In genomic region chr3:96764528-96764927, GRCm38 (mm10) we compare ENCODE assay signal across 14 mouse cellular contexts. TPM values are rescaled to one million over a fixed set of nuclear protein-coding genes. Genes with fewer than 3 reads are reported as not detected.
DNase-seq lines count a peak whose midpoint lies in the region; ATAC-seq and TF ChIP-seq lines count a peak whose summit lies in the region.
"Had no signal": no experiment of that assay in that cellular context is flagged by ENCODE, and none has a peak within 500 bp of the region (broad histone marks: within the 10 kb centered on the region; RNA-seq: fewer than 3 reads in every experiment).

No protein-coding gene starts in this region.

- TF ChIP-seq EP300 in heart, postnatal 0 days (IDR thresholded peaks at IDR 0.05; ENCODE audit: low read depth) = no peak
- TF ChIP-seq EP300 in liver, embryonic 14.5 days (IDR thresholded peaks at IDR 0.05; ENCODE audit: low read depth) = no peak

- WGBS in heart, postnatal 0 days = 64% methylated on average over 1 of the region's 1 CpGs
- 56% methylated on average over 1 of the region's 1 CpGs for WGBS in liver, embryonic 14.5 days (ENCODE audit: insufficient replicate concordance)
- WGBS in hindbrain, postnatal 0 days = 82% methylated on average over 1 of the region's 1 CpGs
- WGBS in cerebellum, adult 2 months = 86% methylated on average over 1 of the region's 1 CpGs

- no peak for TF ChIP-seq CTCF in heart, postnatal 0 days (IDR thresholded peaks at IDR 0.05; ENCODE audit: low read depth)
- TF ChIP-seq CTCF in liver, embryonic 14.5 days (IDR thresholded peaks at IDR 0.05; ENCODE audit: low read depth) = no peak
- TF ChIP-seq CTCF in hindbrain, postnatal 0 days (IDR thresholded peaks at IDR 0.05; ENCODE audit: low read depth) = no peak
- TF ChIP-seq CTCF in cerebellum, adult 2 months (IDR thresholded peaks at IDR 0.05; ENCODE audit: borderline replicate concordance, insufficient read depth, low read depth, low read length) = no peak

- ATAC-seq in heart, postnatal 0 days (ENCODE audit: insufficient read depth, low read depth) = no peak
- no peak for ATAC-seq in liver, embryonic 14.5 days (ENCODE audit: insufficient read depth)
- no peak for ATAC-seq in hindbrain, postnatal 0 days
- ATAC-seq: intestine, embryonic 16.5 days had no signal

- no peak overlapping the region for H3K9ac ChIP-seq in heart, postnatal 0 days (replicated peaks; ENCODE audit: low read depth, low read length)
- H3K9ac ChIP-seq in liver, embryonic 14.5 days (replicated peaks) = no peak overlapping the region
- no peak overlapping the region for H3K9ac ChIP-seq in hindbrain, postnatal 0 days (replicated peaks; ENCODE audit: low read length)
- H3K9ac ChIP-seq: heart, embryonic 15.5 days had no signal

- peaks cover 6% of the 10 kb centered on the region; the same call in 1 of the 2 replicates for H3K36me3 ChIP-seq in heart, postnatal 0 days (replicated peaks; ENCODE audit: control insufficient read depth, insufficient read depth, low read length)
- no peaks in the 10 kb centered on the region for H3K36me3 ChIP-seq in liver, embryonic 14.5 days (replicated peaks; ENCODE audit: control insufficient read depth, insufficient read depth, low read depth)
- no peaks in the 10 kb centered on the region for H3K36me3 ChIP-seq in hindbrain, postnatal 0 days (ENCODE audit: insufficient read depth, low read length)
- H3K36me3 ChIP-seq: heart, embryonic 15.5 days had no signal

- H3K4me2 ChIP-seq in heart, postnatal 0 days (ENCODE audit: low read depth, low read length) = no peak overlapping the region
- H3K4me2 ChIP-seq in liver, embryonic 14.5 days (ENCODE audit: low read depth) = peak overlapping the region; percentile 29
- no peak overlapping the region for H3K4me2 ChIP-seq in hindbrain, postnatal 0 days (ENCODE audit: low read depth, low read length)
- H3K4me2 ChIP-seq: heart, embryonic 15.5 days had no signal

- peak; percentile 12 for DNase-seq in heart, postnatal 0 days (ENCODE audit: low spot score)
- no peak for DNase-seq in heart, adult 9 months (ENCODE audit: low spot score in 2 of 2)
- peak; percentile 50 for DNase-seq in A20 (ENCODE audit: low read depth, low spot score)
- peak; percentile 45 for DNase-seq in MN1 (ENCODE audit: low spot score)
- DNase-seq in liver, embryonic 14.5 days (ENCODE audit: low read depth in 3 of 3, low spot score in 3 of 3) = no peak
- DNase-seq in hindbrain, postnatal 0 days (ENCODE audit: low spot score) = no peak
- DNase-seq in cerebellum, adult 2 months = no peak
- no peak for DNase-seq in cerebellum, adult 9-11 months
- DNase-seq: cerebellum, postnatal 14 days; retina, postnatal 1 day; thymus, adult 2 months had no signal

- H3K27me3 ChIP-seq in heart, postnatal 0 days (ENCODE audit: control insufficient read depth, insufficient read depth, low read length) = no peaks in the 10 kb centered on the region
- no peaks in the 10 kb centered on the region for H3K27me3 ChIP-seq in liver, embryonic 14.5 days (ENCODE audit: control insufficient read depth, insufficient read depth, low read length)
- H3K27me3 ChIP-seq in hindbrain, postnatal 0 days (ENCODE audit: insufficient read depth, low read length) = no peaks in the 10 kb centered on the region
- no peaks in the 10 kb centered on the region for H3K27me3 ChIP-seq in cerebellum, adult 2 months (ENCODE audit: control insufficient read depth, insufficient read depth, low read length)
- H3K27me3 ChIP-seq: heart, embryonic 15.5 days had no signal

- H3K4me3 ChIP-seq in heart, postnatal 0 days (ENCODE audit: low read depth, low read length) = no peak overlapping the region
- no peak overlapping the region for H3K4me3 ChIP-seq in liver, embryonic 14.5 days (ENCODE audit: insufficient read depth in 1 of 2, low read depth in 2 of 2, low read length in 2 of 2)
- H3K4me3 ChIP-seq in hindbrain, postnatal 0 days (ENCODE audit: low read length) = no peak overlapping the region
- H3K4me3 ChIP-seq in cerebellum, adult 2 months (replicated peaks; ENCODE audit: insufficient read depth, low read depth, low read length) = no peak overlapping the region
- H3K4me3 ChIP-seq: heart, embryonic 15.5 days; layer of hippocampus, adult 2 months had no signal

- no peaks in the 10 kb centered on the region for H3K4me1 ChIP-seq in heart, postnatal 0 days (ENCODE audit: control insufficient read depth, insufficient read depth)
- H3K4me1 ChIP-seq in liver, embryonic 14.5 days (replicated peaks; ENCODE audit: control insufficient read depth in 2 of 2, insufficient read depth in 2 of 2, low read length in 1 of 2) = peaks cover 0 to 3% of the 10 kb centered on the region in 2 experiments; a peak in 1 of 4 replicates
- H3K4me1 ChIP-seq in hindbrain, postnatal 0 days (ENCODE audit: insufficient read depth, low read length) = peaks cover 5% of the 10 kb centered on the region; the same call in 1 of the 2 replicates
- H3K4me1 ChIP-seq in cerebellum, adult 2 months (ENCODE audit: control insufficient read depth, insufficient read depth, low read length) = no peaks in the 10 kb centered on the region

- H3K27ac ChIP-seq in heart, postnatal 0 days (ENCODE audit: low read depth) = no peak overlapping the region
- no peak overlapping the region for H3K27ac ChIP-seq in liver, embryonic 14.5 days
- H3K27ac ChIP-seq in hindbrain, postnatal 0 days = no peak overlapping the region
- H3K27ac ChIP-seq in cerebellum, adult 2 months (ENCODE audit: insufficient read depth, low read length) = no peak overlapping the region
- H3K27ac ChIP-seq: heart, embryonic 15.5 days; layer of hippocampus, adult 2 months had no signal

- H3K9me3 ChIP-seq in heart, postnatal 0 days (replicated peaks; ENCODE audit: control insufficient read depth, low read length) = no peaks in the 10 kb centered on the region
- H3K9me3 ChIP-seq in liver, embryonic 14.5 days (ENCODE audit: control insufficient read depth, low read length) = no peaks in the 10 kb centered on the region
- no peaks in the 10 kb centered on the region for H3K9me3 ChIP-seq in hindbrain, postnatal 0 days (ENCODE audit: low read length)
- H3K9me3 ChIP-seq: heart, embryonic 15.5 days had no signal

- no peak for TF ChIP-seq POLR2A in cerebellum, adult 2 months (IDR thresholded peaks at IDR 0.05; ENCODE audit: borderline replicate concordance, insufficient read depth, low read length)

RNA-seq across cellular contexts. Expression of gene Rnf115, which starts 37.1 kb away (rescaled TPM):
- 27.0 and 35.6 TPM in 2 replicates for total RNA-seq in heart, postnatal 0 days (2014; rRNA removed; ENCODE audit: low replicate concordance)
- 29.0 and 30.0 TPM in 2 replicates for polyA plus RNA-seq in heart, postnatal 0 days (2015; fragmentation: Nextera tagmentation; extraction: Ambion mirVana)
- 9.6 and 12.4 TPM in 2 replicates for polyA plus RNA-seq in liver, embryonic 14.5 days (2012; rRNA removed)
- polyA plus RNA-seq in liver, embryonic 14.5 days (2014; fragmentation: Nextera tagmentation; extraction: Ambion mirVana) = 28.2 and 33.0 TPM in 2 replicates
- total RNA-seq in hindbrain, postnatal 0 days (2014; rRNA removed) = 47.9 and 53.8 TPM in 2 replicates
- polyA plus RNA-seq in hindbrain, postnatal 0 days (2015; fragmentation: Nextera tagmentation; extraction: Ambion mirVana) = 76.6 and 81.2 TPM in 2 replicates
- 57.0 and 58.8 TPM in 2 replicates for polyA plus RNA-seq in cerebellum, adult 2 months (2012; rRNA removed)

RNA-seq across cellular contexts. Expression of gene Polr3c, which starts 37.1 kb away (rescaled TPM):
- total RNA-seq in heart, postnatal 0 days (2014; rRNA removed; ENCODE audit: low replicate concordance) = 9.7 and 25.4 TPM in 2 replicates
- 21.7 and 23.0 TPM in 2 replicates for polyA plus RNA-seq in heart, postnatal 0 days (2015; fragmentation: Nextera tagmentation; extraction: Ambion mirVana)
- polyA plus RNA-seq in liver, embryonic 14.5 days (2012; rRNA removed) = 15.4 and 21.6 TPM in 2 replicates
- 14.5 and 14.6 TPM in 2 replicates for polyA plus RNA-seq in liver, embryonic 14.5 days (2014; fragmentation: Nextera tagmentation; extraction: Ambion mirVana)
- 10.9 and 11.7 TPM in 2 replicates for total RNA-seq in hindbrain, postnatal 0 days (2014; rRNA removed)
- polyA plus RNA-seq in hindbrain, postnatal 0 days (2015; fragmentation: Nextera tagmentation; extraction: Ambion mirVana) = 26.3 and 29.1 TPM in 2 replicates
- 42.9 and 47.1 TPM in 2 replicates for polyA plus RNA-seq in cerebellum, adult 2 months (2012; rRNA removed)

RNA-seq across cellular contexts. Expression of gene Nudt17, which starts 56.2 kb away (rescaled TPM):
- 2.5 and 9.9 TPM in 2 replicates for total RNA-seq in heart, postnatal 0 days (2014; rRNA removed; ENCODE audit: low replicate concordance)
- polyA plus RNA-seq in heart, postnatal 0 days (2015; fragmentation: Nextera tagmentation; extraction: Ambion mirVana) = 6.9 and 7.9 TPM in 2 replicates
- polyA plus RNA-seq in liver, embryonic 14.5 days (2012; rRNA removed) = 0.62 and 0.65 TPM in 2 replicates
- 1.4 and 1.5 TPM in 2 replicates for polyA plus RNA-seq in liver, embryonic 14.5 days (2014; fragmentation: Nextera tagmentation; extraction: Ambion mirVana)
- total RNA-seq in hindbrain, postnatal 0 days (2014; rRNA removed) = 13.0 and 13.4 TPM in 2 replicates
- polyA plus RNA-seq in hindbrain, postnatal 0 days (2015; fragmentation: Nextera tagmentation; extraction: Ambion mirVana) = 17.6 and 17.8 TPM in 2 replicates
- polyA plus RNA-seq in cerebellum, adult 2 months (2012; rRNA removed) = 11.8 and 14.3 TPM in 2 replicates

Comparison
In these comparisons a context has a peak if more than half of its experiments do, and no peak if none do; other contexts are left out.
1. DNase-seq: peak in heart, postnatal 0 days (single experiment), A20 (single experiment) and MN1 (single experiment); none in heart, adult 9 months (0 of 2), liver, embryonic 14.5 days (0 of 3), hindbrain, postnatal 0 days (single experiment), cerebellum, adult 2 months (0 of 2) and cerebellum, adult 9-11 months (single experiment).